Comparison of ENCODE assay signal across 7 mouse cellular contexts in the genomic region with DNA sequence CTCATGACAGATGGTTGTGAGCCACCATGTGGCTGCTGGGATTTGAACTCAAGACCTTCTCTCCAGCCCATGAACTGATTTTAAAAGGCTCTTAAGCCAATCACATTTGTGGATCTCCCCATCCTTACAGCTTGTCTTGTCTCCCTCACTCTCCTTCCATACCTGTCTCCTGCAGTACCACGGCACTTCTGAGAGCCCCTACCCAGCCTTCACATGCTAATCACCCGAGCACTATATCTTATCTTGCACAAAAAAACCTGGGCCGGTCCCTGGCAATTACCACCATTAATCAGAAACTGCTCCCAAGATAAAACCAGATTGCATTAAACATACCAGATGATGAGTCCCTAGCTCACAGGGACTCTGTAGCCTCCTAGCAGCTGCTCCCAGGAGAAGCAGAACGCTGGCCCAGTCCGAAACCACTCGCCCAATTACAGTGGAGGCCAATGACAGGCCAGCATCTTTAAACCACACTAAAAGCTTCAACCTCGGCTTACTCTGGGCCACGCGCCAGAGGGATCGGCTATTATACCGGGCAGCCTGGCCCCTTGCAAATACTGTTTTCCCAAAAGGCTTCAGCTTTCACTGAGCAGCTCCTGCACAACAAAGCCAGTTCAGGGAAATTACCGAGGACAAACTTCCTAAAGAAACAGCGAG.
DNase-seq lines count a peak whose midpoint lies in the region; ATAC-seq and TF ChIP-seq lines count a peak whose summit lies in the region.

No protein-coding gene starts in this region.

- no peak overlapping the region for H3K4me3 ChIP-seq in hindbrain, postnatal 0 days (ENCODE audit: low read length)
- H3K4me3 ChIP-seq in neural tube, embryonic 12.5 days: no peak overlapping the region

- ATAC-seq in hindbrain, postnatal 0 days: peak; percentile 87
- peak; percentile 81 for ATAC-seq in neural tube, embryonic 12.5 days (ENCODE audit: low FRiP score, low read depth)
- no peak for ATAC-seq in granulocyte monocyte progenitor cell, adult 5-6 weeks (replicated peaks; ENCODE audit: poor library complexity, severe bottlenecking)

- peaks cover 18% of the 10 kb centered on the region; the same call in 1 of the 2 replicates for H3K4me1 ChIP-seq in hindbrain, postnatal 0 days (ENCODE audit: insufficient read depth, low read length)
- H3K4me1 ChIP-seq in neural tube, embryonic 12.5 days: peaks cover 33% of the 10 kb centered on the region

- peak; percentile 51 to 72 for DNase-seq in adrenal gland, postnatal 36 days
- DNase-seq in cerebellum, postnatal 4 days (ENCODE audit: low spot score in 2 of 2): peak; percentile 42 to 66
- peak; percentile 59 for DNase-seq in gastrocnemius, postnatal 25 days
- peak; percentile 82 for DNase-seq in hindbrain, postnatal 0 days (ENCODE audit: low spot score)
- peak; percentile 20 to 62 for DNase-seq in left cerebral cortex, adult 9 months (ENCODE audit: low spot score in 2 of 2)

- no peaks in the 10 kb centered on the region for H3K9me3 ChIP-seq in hindbrain, postnatal 0 days (ENCODE audit: low read length)
- no peaks in the 10 kb centered on the region for H3K9me3 ChIP-seq in neural tube, embryonic 12.5 days

- WGBS in hindbrain, postnatal 0 days: 19% methylated on average over 13 of the region's 13 CpGs
- WGBS in neural tube, embryonic 12.5 days: 9% methylated on average over 13 of the region's 13 CpGs

- no peak for TF ChIP-seq CTCF in hindbrain, postnatal 0 days (IDR thresholded peaks at IDR 0.05; ENCODE audit: low read depth)

- no peak overlapping the region for H3K4me2 ChIP-seq in hindbrain, postnatal 0 days (ENCODE audit: low read depth, low read length)
- H3K4me2 ChIP-seq in neural tube, embryonic 12.5 days (replicated peaks): peak overlapping the region; percentile 21; the same call in 1 of the 2 replicates

- H3K9ac ChIP-seq in hindbrain, postnatal 0 days (replicated peaks; ENCODE audit: low read length): no peak overlapping the region
- no peak overlapping the region for H3K9ac ChIP-seq in neural tube, embryonic 12.5 days

- H3K36me3 ChIP-seq in hindbrain, postnatal 0 days (ENCODE audit: insufficient read depth, low read length): no peaks in the 10 kb centered on the region
- no peaks in the 10 kb centered on the region for H3K36me3 ChIP-seq in neural tube, embryonic 12.5 days

- peak overlapping the region; percentile 32 for H3K27ac ChIP-seq in hindbrain, postnatal 0 days
- H3K27ac ChIP-seq in neural tube, embryonic 12.5 days: no peak overlapping the region

- no peaks in the 10 kb centered on the region for H3K27me3 ChIP-seq in hindbrain, postnatal 0 days (ENCODE audit: insufficient read depth, low read length)
- H3K27me3 ChIP-seq in neural tube, embryonic 12.5 days (replicated peaks): no peaks in the 10 kb centered on the region
